8 mouse cellular contexts compared by ENCODE assay signal in the genomic region with DNA sequence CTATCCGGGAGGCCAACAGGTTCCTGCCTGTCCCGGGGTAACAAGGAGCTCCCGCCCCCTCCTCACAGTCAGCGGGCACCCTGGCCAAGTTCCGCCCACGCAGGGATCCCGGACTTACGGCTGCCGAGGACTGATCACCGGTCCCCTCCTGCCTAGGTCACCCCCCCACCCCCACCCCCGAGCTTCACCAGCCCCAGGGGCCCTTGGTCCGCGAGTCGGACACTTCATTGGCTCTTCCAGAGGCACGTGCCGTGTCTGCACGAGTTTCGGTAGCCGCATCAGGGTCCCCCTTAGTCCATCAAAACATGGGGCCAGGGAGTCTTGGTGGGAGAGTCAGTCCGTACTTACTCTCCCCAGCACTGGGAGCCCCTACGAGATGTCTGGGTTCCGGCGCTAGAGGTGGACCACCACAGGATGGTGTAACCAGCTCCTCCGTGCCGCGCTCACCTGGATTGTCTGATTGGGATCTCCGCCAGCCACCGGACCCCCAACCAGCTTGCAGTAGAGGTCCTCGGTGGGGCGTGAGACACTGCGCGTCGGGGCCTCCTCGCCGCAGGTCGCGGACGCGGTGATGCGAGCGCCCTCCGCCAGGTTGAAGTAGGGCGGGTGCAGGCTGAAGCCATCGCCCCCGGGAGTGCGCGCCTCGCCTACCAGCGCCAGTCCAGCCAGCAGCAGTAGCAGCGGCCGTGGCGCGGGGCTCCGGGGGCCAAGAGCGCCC. TPM values are rescaled to one million over a fixed set of nuclear protein-coding genes. Genes with fewer than 3 reads are reported as not detected.
DNase-seq lines count a peak whose midpoint lies in the region; ATAC-seq and TF ChIP-seq lines count a peak whose summit lies in the region.

No protein-coding gene starts in this region.

- H3K4me3 ChIP-seq in thymus, adult 2 months (ENCODE audit: control insufficient read depth, insufficient read depth, low read length) = peak overlapping the region; percentile 27
- peak overlapping the region; percentile 80 for H3K4me3 ChIP-seq in embryonic facial prominence, embryonic 10.5 days
- peak overlapping the region; percentile 76 for H3K4me3 ChIP-seq in hindbrain, embryonic 10.5 days
- peak overlapping the region; percentile 67 for H3K4me3 ChIP-seq in limb, embryonic 13.5 days
- H3K4me3 ChIP-seq in midbrain, embryonic 16.5 days (ENCODE audit: low read depth, low read length) = peak overlapping the region; percentile 57

- peaks cover 4% of the 10 kb centered on the region; the same call in 1 of the 2 replicates for H3K27me3 ChIP-seq in thymus, adult 2 months (ENCODE audit: control insufficient read depth, insufficient read depth, low read length)
- peaks cover 72% of the 10 kb centered on the region for H3K27me3 ChIP-seq in embryonic facial prominence, embryonic 10.5 days (replicated peaks; ENCODE audit: low read depth, poor library complexity, severe bottlenecking)
- peaks cover 52% of the 10 kb centered on the region for H3K27me3 ChIP-seq in hindbrain, embryonic 10.5 days (ENCODE audit: insufficient read depth, poor library complexity, severe bottlenecking)
- peaks cover 51% of the 10 kb centered on the region for H3K27me3 ChIP-seq in limb, embryonic 13.5 days
- peaks cover 31% of the 10 kb centered on the region for H3K27me3 ChIP-seq in midbrain, embryonic 16.5 days (ENCODE audit: control insufficient read depth, insufficient read depth, low read depth, low read length)

- H3K27ac ChIP-seq in thymus, adult 2 months (ENCODE audit: control insufficient read depth, insufficient read depth, low read length) = no peak overlapping the region
- peak overlapping the region; percentile 85 for H3K27ac ChIP-seq in embryonic facial prominence, embryonic 10.5 days (replicated peaks)
- peak overlapping the region; percentile 84 for H3K27ac ChIP-seq in hindbrain, embryonic 10.5 days
- H3K27ac ChIP-seq in limb, embryonic 13.5 days = no peak overlapping the region; the same call in 1 of the 2 replicates
- no peak overlapping the region for H3K27ac ChIP-seq in midbrain, embryonic 16.5 days (ENCODE audit: low read length)

- peak overlapping the region; percentile 67 for H3K9ac ChIP-seq in limb, embryonic 13.5 days
- H3K9ac ChIP-seq in midbrain, embryonic 16.5 days (ENCODE audit: low read depth, low read length) = peak overlapping the region; percentile 56

- ATAC-seq in limb, embryonic 13.5 days (ENCODE audit: low FRiP score, low read depth) = no peak; the same call in 1 of the 2 replicates
- peak; percentile 52 for ATAC-seq in midbrain, embryonic 16.5 days

- no peak for DNase-seq in thymus, adult 2 months
- DNase-seq in thymus, adult 18-20 months = no peak
- DNase-seq in embryonic facial prominence, embryonic 10.5 days (ENCODE audit: low spot score) = peak; percentile 60
- peak; percentile 47 for DNase-seq in hindbrain, embryonic 10.5 days (ENCODE audit: low spot score)
- no peak for DNase-seq in layer of hippocampus, postnatal 36 days
- DNase-seq in ovary, postnatal 10 days (ENCODE audit: low spot score) = no peak

- H3K9me3 ChIP-seq in embryonic facial prominence, embryonic 10.5 days = no peaks in the 10 kb centered on the region
- H3K9me3 ChIP-seq in hindbrain, embryonic 10.5 days = no peaks in the 10 kb centered on the region
- no peaks in the 10 kb centered on the region for H3K9me3 ChIP-seq in limb, embryonic 13.5 days
- no peaks in the 10 kb centered on the region for H3K9me3 ChIP-seq in midbrain, embryonic 16.5 days (replicated peaks; ENCODE audit: control insufficient read depth, low read length, poor library complexity, severe bottlenecking)

- H3K4me2 ChIP-seq in limb, embryonic 13.5 days (replicated peaks) = peak overlapping the region; percentile 98
- H3K4me2 ChIP-seq in midbrain, embryonic 16.5 days (ENCODE audit: low read length) = peak overlapping the region; percentile 90

- no peaks in the 10 kb centered on the region; the same call in 1 of the 2 replicates for H3K4me1 ChIP-seq in thymus, adult 2 months (replicated peaks; ENCODE audit: control insufficient read depth, insufficient read depth, low read length)
- peaks cover 77% of the 10 kb centered on the region for H3K4me1 ChIP-seq in embryonic facial prominence, embryonic 10.5 days
- H3K4me1 ChIP-seq in hindbrain, embryonic 10.5 days (replicated peaks) = peaks cover 86% of the 10 kb centered on the region
- peaks cover 60% of the 10 kb centered on the region for H3K4me1 ChIP-seq in limb, embryonic 13.5 days
- peaks cover 21% of the 10 kb centered on the region for H3K4me1 ChIP-seq in midbrain, embryonic 16.5 days (ENCODE audit: control insufficient read depth, insufficient read depth, low read length)

- no peak for TF ChIP-seq CTCF in thymus, adult 2 months (IDR thresholded peaks at IDR 0.05; ENCODE audit: borderline replicate concordance, control insufficient read depth, extremely low read depth, insufficient read depth, low read length, poor library complexity)

- no peaks in the 10 kb centered on the region for H3K36me3 ChIP-seq in thymus, adult 2 months (ENCODE audit: control insufficient read depth, insufficient read depth, low read length)
- H3K36me3 ChIP-seq in embryonic facial prominence, embryonic 10.5 days (replicated peaks) = peaks cover 4% of the 10 kb centered on the region; the same call in 1 of the 2 replicates
- 0 out of 2 replicates have a peak, but pooled peaks cover 3% of the 10 kb centered on the region for H3K36me3 ChIP-seq in hindbrain, embryonic 10.5 days
- no peaks in the 10 kb centered on the region for H3K36me3 ChIP-seq in limb, embryonic 13.5 days
- H3K36me3 ChIP-seq in midbrain, embryonic 16.5 days (ENCODE audit: control insufficient read depth, insufficient read depth, low read length) = no peaks in the 10 kb centered on the region

- 1% methylated on average over 55 of the region's 55 CpGs for WGBS in thymus, adult 2 months
- under 1% methylated on average over 55 of the region's 55 CpGs for WGBS in embryonic facial prominence, embryonic 10.5 days
- WGBS in hindbrain, embryonic 10.5 days = under 1% methylated on average over 55 of the region's 55 CpGs
- WGBS in limb, embryonic 13.5 days = under 1% methylated on average over 51 of the region's 55 CpGs
- under 1% methylated on average over 53 of the region's 55 CpGs for WGBS in midbrain, embryonic 16.5 days

- no peak for TF ChIP-seq POLR2A in thymus, adult 2 months (IDR thresholded peaks at IDR 0.05; ENCODE audit: control insufficient read depth, extremely low read depth, insufficient read depth, low read length, poor library complexity)

RNA-seq across cellular contexts. Expression of a gene that starts 0.5 kb away (rescaled TPM):
- polyA plus RNA-seq in thymus, adult 2 months (2012; rRNA removed) = 9.2 and 13.1 TPM in 2 replicates
- 19.6 and 25.3 TPM in 2 replicates for polyA plus RNA-seq in embryonic facial prominence, embryonic 10.5 days (2016; fragmentation: Nextera tagmentation; extraction: Ambion mirVana)
- polyA plus RNA-seq in hindbrain, embryonic 10.5 days (2016; fragmentation: Nextera tagmentation; extraction: Ambion mirVana) = 7.2 and 10.8 TPM in 2 replicates
- polyA plus RNA-seq in limb, embryonic 13.5 days (2015; fragmentation: Nextera tagmentation; extraction: Ambion mirVana) = 15.6 and 15.8 TPM in 2 replicates
- 1.6 and 2.6 TPM in 2 replicates for polyA plus RNA-seq in midbrain, embryonic 16.5 days (2015; fragmentation: Nextera tagmentation; extraction: Ambion mirVana)
- 10 to 100 TPM in 1 of 2 experiments, 1 to 10 TPM in 1; 6.5 to 11.0 TPM for total RNA-seq in layer of hippocampus, postnatal 36 days (2021)

RNA-seq across cellular contexts. Expression of a gene that starts 32.0 kb away (rescaled TPM):
- 3,034 and 4,273 TPM in 2 replicates for polyA plus RNA-seq in thymus, adult 2 months (2012; rRNA removed)
- 569 and 585 TPM in 2 replicates for polyA plus RNA-seq in embryonic facial prominence, embryonic 10.5 days (2016; fragmentation: Nextera tagmentation; extraction: Ambion mirVana)
- 440 and 510 TPM in 2 replicates for polyA plus RNA-seq in hindbrain, embryonic 10.5 days (2016; fragmentation: Nextera tagmentation; extraction: Ambion mirVana)
- 572 and 605 TPM in 2 replicates for polyA plus RNA-seq in limb, embryonic 13.5 days (2015; fragmentation: Nextera tagmentation; extraction: Ambion mirVana)
- 295 and 298 TPM in 2 replicates for polyA plus RNA-seq in midbrain, embryonic 16.5 days (2015; fragmentation: Nextera tagmentation; extraction: Ambion mirVana)
- total RNA-seq in layer of hippocampus, postnatal 36 days (2021) = 100 to 1,000 TPM; 665 to 743 TPM

RNA-seq across cellular contexts. Expression of a gene that starts 48.1 kb away (rescaled TPM):
- 25.7 and 27.3 TPM in 2 replicates for polyA plus RNA-seq in thymus, adult 2 months (2012; rRNA removed)
- polyA plus RNA-seq in embryonic facial prominence, embryonic 10.5 days (2016; fragmentation: Nextera tagmentation; extraction: Ambion mirVana) = 12.7 and 13.2 TPM in 2 replicates
- 12.6 and 16.0 TPM in 2 replicates for polyA plus RNA-seq in hindbrain, embryonic 10.5 days (2016; fragmentation: Nextera tagmentation; extraction: Ambion mirVana)
- 14.7 and 16.6 TPM in 2 replicates for polyA plus RNA-seq in limb, embryonic 13.5 days (2015; fragmentation: Nextera tagmentation; extraction: Ambion mirVana)
- polyA plus RNA-seq in midbrain, embryonic 16.5 days (2015; fragmentation: Nextera tagmentation; extraction: Ambion mirVana) = 24.2 and 25.6 TPM in 2 replicates
- 10 to 100 TPM; 29.9 to 32.1 TPM for total RNA-seq in layer of hippocampus, postnatal 36 days (2021)

RNA-seq across cellular contexts. Expression of a gene that starts 53.9 kb away (rescaled TPM):
- 209 and 213 TPM in 2 replicates for polyA plus RNA-seq in thymus, adult 2 months (2012; rRNA removed)
- 264 and 272 TPM in 2 replicates for polyA plus RNA-seq in embryonic facial prominence, embryonic 10.5 days (2016; fragmentation: Nextera tagmentation; extraction: Ambion mirVana)
- 278 and 297 TPM in 2 replicates for polyA plus RNA-seq in hindbrain, embryonic 10.5 days (2016; fragmentation: Nextera tagmentation; extraction: Ambion mirVana)
- polyA plus RNA-seq in limb, embryonic 13.5 days (2015; fragmentation: Nextera tagmentation; extraction: Ambion mirVana) = 196 and 199 TPM in 2 replicates
- polyA plus RNA-seq in midbrain, embryonic 16.5 days (2015; fragmentation: Nextera tagmentation; extraction: Ambion mirVana) = 201 and 206 TPM in 2 replicates
- 100 to 1,000 TPM in 1 of 2 experiments, 10 to 100 TPM in 1; 96.9 to 103 TPM for total RNA-seq in layer of hippocampus, postnatal 36 days (2021)

Comparison
In these comparisons a context has a peak if more than half of its experiments do, and no peak if none do; other contexts are left out.
1. DNase-seq: peak in embryonic facial prominence, embryonic 10.5 days (single experiment) and hindbrain, embryonic 10.5 days (single experiment); none in thymus, adult 2 months (single experiment), thymus, adult 18-20 months (0 of 2), layer of hippocampus, postnatal 36 days (0 of 2) and ovary, postnatal 10 days (single experiment).
2. H3K27ac ChIP-seq: peak in embryonic facial prominence, embryonic 10.5 days (single experiment) and hindbrain, embryonic 10.5 days (single experiment); none in thymus, adult 2 months (single experiment), limb, embryonic 13.5 days (single experiment) and midbrain, embryonic 16.5 days (single experiment).
3. H3K4me3 ChIP-seq: peak in every context shown above with its lines; median percentile 80 in embryonic facial prominence, embryonic 10.5 days; 76 in hindbrain, embryonic 10.5 days; 67 in limb, embryonic 13.5 days; 57 in midbrain, embryonic 16.5 days; 27 in thymus, adult 2 months.